Mouse (Mus musculus) erythroblast, embryonic 14.5 days (primary cell): Measurements from ENCODE around the gene Arrdc2.

Experiments used
- GATA1 ChIP-seq: IDR thresholded peaks from 2 replicates; pipeline ENCODE4 v1.6.1; 2012; ENCODE audit warnings: low read length, inconsistent platforms, mixed read lengths
- TAL1 ChIP-seq: IDR thresholded peaks from 3 replicates; pipeline ENCODE4 v1.6.1; 2012; ENCODE audit warnings: low read length, inconsistent platforms, mixed read lengths

- TF ChIP-seq GATA1 = no peak
- no peak for TF ChIP-seq TAL1
Observed at GRCm38 (mm10) chr8:70810962-70811680, 28.4 kb downstream of the Arrdc2 start.
